Mouse (Mus musculus): ENCODE results near the gene Gaa.

The Gaa gene

GRCm38 (mm10) chr11:119298917-119299316 is 31.2 kb downstream of the Gaa start:
- in situ Hi-C loops (cut with MboI; ENCODE audit: low pct_unique_long_range_greater_than_20kb in 1 of 2, low sequenced_read_pairs in 2 of 2, unreplicated experiment in 1 of 2): no loop called here

GRCm38 (mm10) chr11:119299391-119300245 is 31.9 kb downstream of the Gaa start, which contains the start of gene Eif4a3:
Gene Eif4a3, minus strand, starts transcription at chr11:119300089.
- in situ Hi-C loops (cut with MboI; ENCODE audit: low pct_unique_long_range_greater_than_20kb in 1 of 2, low sequenced_read_pairs in 2 of 2, unreplicated experiment in 1 of 2): no loop called here

- in situ Hi-C loops (cut with MboI; ENCODE audit: low pct_unique_long_range_greater_than_20kb in 1 of 2, low sequenced_read_pairs in 2 of 2, unreplicated experiment in 1 of 2): no loop called here
Measured at GRCm38 (mm10) chr11:119300246-119300935, 32.7 kb downstream of the Gaa start.

- in situ Hi-C loops (cut with MboI; ENCODE audit: low pct_unique_long_range_greater_than_20kb in 1 of 2, low sequenced_read_pairs in 2 of 2, unreplicated experiment in 1 of 2): no loop called here
Measured at GRCm38 (mm10) chr11:119300986-119301385, 33.3 kb downstream of the Gaa start.

GRCm38 (mm10) chr11:119304904-119305712 is 37.4 kb downstream of the Gaa start:
- in situ Hi-C loops (cut with MboI; ENCODE audit: low pct_unique_long_range_greater_than_20kb in 1 of 2, low sequenced_read_pairs in 2 of 2, unreplicated experiment in 1 of 2): no loop called here

- in situ Hi-C loops (cut with MboI; ENCODE audit: low pct_unique_long_range_greater_than_20kb in 1 of 2, low sequenced_read_pairs in 2 of 2, unreplicated experiment in 1 of 2): no loop called here
Measured at GRCm38 (mm10) chr11:119306762-119307657, 39.3 kb downstream of the Gaa start.

GRCm38 (mm10) chr11:119307658-119307867 is 39.9 kb downstream of the Gaa start, which contains the start of gene Card14:
Gene Card14, plus strand, starts transcription at chr11:119307768.
- in situ Hi-C loops (cut with MboI; ENCODE audit: low pct_unique_long_range_greater_than_20kb in 1 of 2, low sequenced_read_pairs in 2 of 2, unreplicated experiment in 1 of 2): no loop called here

DNA sequence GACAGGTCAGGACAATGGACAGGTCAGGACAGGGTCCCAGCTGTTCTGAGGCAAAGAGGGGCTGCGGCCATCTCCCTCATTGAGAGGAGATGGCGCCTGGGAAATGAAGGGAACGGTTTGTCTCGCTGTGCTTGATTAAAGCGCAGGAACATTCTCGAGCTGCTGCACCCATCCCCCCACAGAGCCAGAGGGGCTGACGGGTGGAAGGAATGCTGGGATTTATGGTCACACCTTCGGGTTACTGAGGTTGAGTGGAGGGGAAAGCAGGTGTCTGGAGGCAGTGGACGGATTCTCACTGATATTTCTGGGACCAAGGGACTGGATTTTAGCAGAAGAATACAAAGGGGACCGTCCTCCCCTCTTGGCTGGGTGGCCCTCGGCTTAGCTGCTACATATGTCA is 40.2 kb downstream of the Gaa start:
- in situ Hi-C loops (cut with MboI; ENCODE audit: low pct_unique_long_range_greater_than_20kb in 1 of 2, low sequenced_read_pairs in 2 of 2, unreplicated experiment in 1 of 2): no loop called here

DNA sequence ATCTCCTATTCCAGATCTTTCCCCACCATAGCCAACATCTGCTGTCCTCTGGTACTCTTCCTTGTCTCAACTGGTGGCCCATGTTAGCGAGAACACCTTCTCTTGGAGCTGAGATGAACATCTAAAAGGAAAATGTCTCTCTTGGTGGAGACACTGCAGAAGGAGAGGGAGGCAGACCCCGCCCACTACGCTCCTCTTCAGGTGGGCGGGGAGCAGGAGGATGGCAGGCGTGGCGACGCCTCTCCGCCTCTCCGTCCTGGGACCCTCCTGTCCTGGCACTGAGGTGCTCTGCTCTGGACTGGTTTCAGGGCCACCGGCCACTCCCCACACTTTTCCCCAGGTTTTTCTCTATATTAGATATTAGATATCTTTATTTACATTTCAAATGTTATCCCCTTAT is 42.9 kb downstream of the Gaa start:
- in situ Hi-C loops (cut with MboI; ENCODE audit: low pct_unique_long_range_greater_than_20kb in 1 of 2, low sequenced_read_pairs in 2 of 2, unreplicated experiment in 1 of 2): no loop called here

GRCm38 (mm10) chr11:119314252-119314936 is 46.7 kb downstream of the Gaa start:
- in situ Hi-C loops (cut with MboI; ENCODE audit: low pct_unique_long_range_greater_than_20kb in 1 of 2, low sequenced_read_pairs in 2 of 2, unreplicated experiment in 1 of 2): no loop called here

GRCm38 (mm10) chr11:119316720-119317119 is 49.0 kb downstream of the Gaa start:
- in situ Hi-C loops (cut with MboI; ENCODE audit: low pct_unique_long_range_greater_than_20kb in 1 of 2, low sequenced_read_pairs in 2 of 2, unreplicated experiment in 1 of 2): no loop called here

- in situ Hi-C loops (cut with MboI; ENCODE audit: low pct_unique_long_range_greater_than_20kb in 1 of 2, low sequenced_read_pairs in 2 of 2, unreplicated experiment in 1 of 2): no loop called here
Measured at GRCm38 (mm10) chr11:119322521-119322920, 54.8 kb downstream of the Gaa start.

GRCm38 (mm10) chr11:119325068-119325467 is 57.4 kb downstream of the Gaa start:
- in situ Hi-C loops (cut with MboI; ENCODE audit: low pct_unique_long_range_greater_than_20kb in 1 of 2, low sequenced_read_pairs in 2 of 2, unreplicated experiment in 1 of 2): no loop called here

GRCm38 (mm10) chr11:119330592-119330991 is 62.9 kb downstream of the Gaa start:
- in situ Hi-C loops (cut with MboI; ENCODE audit: low pct_unique_long_range_greater_than_20kb in 1 of 2, low sequenced_read_pairs in 2 of 2, unreplicated experiment in 1 of 2): loop anchor here in 1 of 2 experiments (10.0 kb wide), 1 partner anchor 74 kb away; no protein-coding TSS in a partner anchor

GRCm38 (mm10) chr11:119331970-119332369 is 64.3 kb downstream of the Gaa start:
- in situ Hi-C loops (cut with MboI; ENCODE audit: low pct_unique_long_range_greater_than_20kb in 1 of 2, low sequenced_read_pairs in 2 of 2, unreplicated experiment in 1 of 2): loop anchor here in 1 of 2 experiments (10.0 kb wide), 1 partner anchor 73 kb away; no protein-coding TSS in a partner anchor

Measured in mouse embryonic stem cell (cell line).